Mouse (Mus musculus) stomach, postnatal 0 days (tissue): ENCODE data around the gene Ifna11. TPM values are rescaled to one million over a fixed set of nuclear protein-coding genes. Genes with fewer than 3 reads are reported as not detected.

Experiments
- ATAC-seq: fragments of 200-750 bp; cut with Nextera tagmentation; 2 replicates; pipeline ENCODE4 v1.8.0; 2017; ENCODE audit not compliant: low FRiP score, low TSS enrichment
- DNase-seq: peaks from one replicate; pipeline ENCODE4 v3.0.0-alpha.2; 2016; ENCODE audit warnings: low spot score
- H3K27ac ChIP-seq: fragments of 300-500 bp; sonication (generic); replicated peaks from 2 replicates; pipeline ENCODE4 v1.5.1; 2014; ENCODE audit warnings: mild to moderate bottlenecking, control low read depth
- H3K27me3 ChIP-seq: fragments of 300-500 bp; sonication (generic); 2 replicates; pipeline ENCODE4 v1.6.1; 2014; ENCODE audit warnings: low read length; ENCODE audit not compliant: control insufficient read depth, insufficient read depth
- H3K36me3 ChIP-seq: fragments of 300-500 bp; sonication (generic); 2 replicates; pipeline ENCODE4 v1.6.1; 2014; ENCODE audit warnings: low read length, mixed read lengths; ENCODE audit not compliant: control insufficient read depth, insufficient read depth
- H3K4me1 ChIP-seq: fragments of 300-500 bp; sonication (generic); replicated peaks from 2 replicates; pipeline ENCODE4 v1.6.1; 2014; ENCODE audit warnings: antibody characterized with exemption; ENCODE audit not compliant: control insufficient read depth, insufficient read depth
- H3K4me2 ChIP-seq: fragments of 300-500 bp; sonication (generic); replicated peaks from 2 replicates; pipeline ENCODE4 v1.6.1; 2014; ENCODE audit warnings: low read depth, mild to moderate bottlenecking, control low read depth, moderate library complexity
- H3K4me3 ChIP-seq: fragments of 300-500 bp; sonication (generic); 2 replicates; pipeline ENCODE4 v1.5.1; 2014; ENCODE audit warnings: low read depth, low read length, control low read depth
- H3K9ac ChIP-seq: fragments of 300-500 bp; sonication (generic); 2 replicates; pipeline ENCODE4 v1.6.1; 2014; ENCODE audit warnings: mild to moderate bottlenecking, low read length, control low read depth, mixed read lengths
- H3K9me3 ChIP-seq: fragments of 300-500 bp; sonication (generic); 2 replicates; pipeline ENCODE4 v1.6.1; 2016; ENCODE audit warnings: low read length; ENCODE audit not compliant: control insufficient read depth
- CTCF ChIP-seq: IDR thresholded peaks from 2 replicates; pipeline ENCODE4 v1.5.1; 2016; ENCODE audit warnings: antibody characterized with exemption, low read depth, mild to moderate bottlenecking, moderate library complexity
- EP300 ChIP-seq: optimal IDR thresholded peaks from 2 replicates; pipeline ENCODE3; 2016; ENCODE audit warnings: antibody characterized with exemption
- WGBS: fragments of 180-500 bp; shearing (Covaris S2); extraction: QIAGEN DNeasy Blood & Tissue Kit; methylation state at CpG from one replicate; pipeline ENCODE4 v1.1.7; 2014; 5-methylcytosine and 5-hydroxymethylcytosine counted together
- polyA plus RNA-seq: library from polyadenylated mRNA; unstranded; fragments of >200 nt; fragmentation: Nextera tagmentation; extraction: Ambion mirVana; gene quantifications from 2 replicates; pipeline ENCODE4 v1.2.1, GENCODE M21; 2015

Gene Ifna11
- polyA plus RNA-seq, 1 experiment from 2014 or later: not detected

DNA sequence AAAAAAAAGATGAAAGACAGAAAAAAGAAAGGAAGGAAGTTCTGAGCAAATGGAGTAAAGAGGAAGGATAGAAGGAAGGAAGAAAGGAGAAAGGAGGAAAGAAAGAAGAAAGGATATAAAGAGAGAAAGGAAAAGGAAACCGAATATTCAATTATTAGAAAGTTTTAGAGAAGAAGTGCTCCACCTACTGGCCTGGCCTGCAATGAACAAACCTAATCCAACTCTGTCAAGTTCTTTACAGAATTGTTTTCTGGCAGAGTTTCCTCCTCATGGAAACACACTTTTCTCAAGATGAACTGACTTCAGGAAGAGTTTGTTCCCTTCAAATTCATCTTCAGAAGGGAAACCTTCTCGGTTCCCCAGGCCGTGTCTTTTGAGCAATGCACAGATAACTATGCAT, 19.1 kb downstream of the Ifna11 start:
- Histone ChIP-seq H3K9me3 (no peaks in the 10 kb centered on the region), H3K4me3 (no peak overlapping the region), H3K27me3 (no peaks in the 10 kb centered on the region), H3K9ac (no peak overlapping the region), H3K4me1 (no peaks in the 10 kb centered on the region), H3K27ac (no peak overlapping the region), H3K4me2 (no peak overlapping the region), H3K36me3 (no peaks in the 10 kb centered on the region)
- TF ChIP-seq CTCF (peak; percentile 68), EP300 (no peak)
- DNase-seq (peak; percentile 20), ATAC-seq (no peak)
- WGBS: 30% methylated on average over 3 of the region's 3 CpGs

DNA sequence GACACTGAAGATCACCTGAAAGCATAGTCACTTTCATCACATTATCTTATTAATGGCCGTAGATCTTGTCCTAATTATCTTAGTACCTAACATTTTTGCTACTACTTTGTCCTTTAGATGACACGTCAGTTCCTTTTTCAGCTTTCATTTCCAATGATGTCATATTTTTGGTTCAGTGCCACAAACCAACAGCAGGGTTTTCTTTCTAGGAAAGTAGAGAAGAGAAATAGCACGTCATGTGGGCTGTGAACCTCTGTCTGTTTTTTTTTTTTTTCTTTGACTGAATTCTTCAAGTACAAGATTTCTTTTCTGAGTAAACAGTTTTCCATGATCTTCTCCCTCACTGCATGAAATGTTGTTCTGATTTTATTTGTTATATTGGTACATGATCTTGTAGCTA, 20.3 kb downstream of the Ifna11 start:
- Histone ChIP-seq H3K27ac (no peak overlapping the region), H3K4me3 (no peak overlapping the region), H3K36me3 (no peaks in the 10 kb centered on the region), H3K27me3 (no peaks in the 10 kb centered on the region), H3K4me1 (no peaks in the 10 kb centered on the region), H3K9me3 (no peaks in the 10 kb centered on the region), H3K9ac (no peak overlapping the region), H3K4me2 (no peak overlapping the region)
- TF ChIP-seq CTCF: no peak
- TF ChIP-seq EP300: no peak
- no peak for DNase-seq
- ATAC-seq: no peak
- WGBS: 62% methylated on average over 3 of the region's 3 CpGs

DNA sequence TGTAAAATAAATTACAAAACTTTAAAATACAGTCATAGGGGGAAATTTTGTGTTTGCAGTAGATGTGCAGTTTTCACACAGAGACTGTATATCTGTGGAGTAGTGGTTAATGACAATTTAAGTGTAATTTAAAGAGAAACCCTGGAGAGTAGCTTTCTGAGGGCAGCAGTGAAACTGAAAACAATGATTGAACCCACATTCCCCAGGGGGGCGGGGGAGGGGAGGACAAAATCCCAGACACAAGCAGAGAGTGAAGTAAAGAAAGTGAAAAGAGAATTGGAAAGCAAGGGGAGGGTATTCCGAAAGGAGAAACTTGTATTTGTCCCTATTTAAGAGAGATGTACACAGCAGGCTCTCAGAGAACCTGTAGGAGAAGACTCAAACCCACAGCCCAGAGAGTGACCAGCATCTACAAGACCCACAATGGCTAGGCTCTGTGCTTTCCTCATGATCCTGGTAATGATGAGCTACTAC, 21.7 kb downstream of the Ifna11 start, which contains the start of gene Ifna4:
TSS of gene Ifna4 (plus strand) at position 424 of the 474 bp plus-strand sequence.
- 57% methylated on average over 2 of the region's 2 CpGs for WGBS
- no peak within 1 kb of the TSS for H3K4me3 ChIP-seq
- no peak for DNase-seq

DNA sequence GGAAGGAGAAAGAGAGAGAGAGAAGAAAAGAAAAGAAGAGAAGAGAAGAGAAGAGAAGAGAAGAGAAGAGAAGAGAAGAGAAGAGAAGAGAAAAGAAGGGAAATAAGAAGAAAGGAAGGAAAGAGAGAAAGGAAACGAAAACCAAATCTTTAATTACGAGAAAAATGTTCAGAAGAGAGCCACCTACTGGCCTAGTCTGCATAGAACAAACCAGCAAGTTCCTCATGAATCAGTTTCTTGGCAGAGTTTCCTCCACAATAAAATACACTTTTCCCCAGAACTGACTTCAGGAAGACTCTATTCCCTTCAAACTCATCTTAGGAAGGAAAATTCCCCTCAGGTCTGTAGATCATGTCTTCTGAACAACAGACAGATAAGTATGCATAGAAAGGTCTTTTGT, 25.6 kb downstream of the Ifna11 start:
- Histone ChIP-seq H3K4me1 (no peaks in the 10 kb centered on the region), H3K36me3 (no peaks in the 10 kb centered on the region), H3K4me2 (no peak overlapping the region), H3K27me3 (no peaks in the 10 kb centered on the region), H3K9me3 (no peaks in the 10 kb centered on the region), H3K4me3 (no peak overlapping the region), H3K27ac (no peak overlapping the region), H3K9ac (no peak overlapping the region)
- WGBS: 47% methylated on average over 2 of the region's 2 CpGs
- TF ChIP-seq CTCF: peak; percentile 46
- TF ChIP-seq EP300: no peak
- no peak for ATAC-seq
- no peak for DNase-seq

More for the DNA sequence above, 21.7 kb downstream of the Ifna11 start, which contains the start of gene Ifna4:
- no peak for ATAC-seq
- Histone ChIP-seq H3K27ac (no peak within 1 kb of the TSS), H3K9me3 (no peaks in the 10 kb centered on the region), H3K9ac (no peak within 1 kb of the TSS), H3K4me2 (no peak within 1 kb of the TSS), H3K27me3 (no peaks in the 10 kb centered on the region), H3K4me1 (no peaks in the 10 kb centered on the region), H3K36me3 (no peaks in the 10 kb centered on the region)
- no peak for TF ChIP-seq CTCF
- no peak for TF ChIP-seq EP300

DNA sequence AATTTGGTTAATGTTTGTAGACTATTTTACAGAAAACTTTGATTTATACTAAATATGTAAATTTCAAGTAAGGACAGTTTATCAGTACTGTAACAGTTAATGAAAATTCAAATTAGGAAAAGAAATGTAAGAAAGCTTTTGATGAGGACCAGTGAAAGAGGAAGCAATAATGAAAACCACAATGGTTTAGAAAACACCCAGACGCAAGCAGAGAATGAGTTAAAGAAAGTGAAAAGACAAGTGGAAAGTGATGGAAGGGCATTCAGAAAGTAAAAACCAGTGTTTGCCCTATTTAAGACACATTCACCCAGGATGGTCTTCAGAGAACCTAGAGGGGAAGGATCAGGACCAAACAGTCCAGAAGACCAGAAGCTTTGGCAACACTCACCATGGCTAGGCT, 29.9 kb downstream of the Ifna11 start, which contains the start of gene Ifna1:
TSS of gene Ifna1 (plus strand) at position 390 of the 400 bp plus-strand sequence.
- H3K27ac ChIP-seq: no peak within 1 kb of the TSS
- ATAC-seq: no peak
- no peaks in the 10 kb centered on the region for H3K9me3 ChIP-seq
- TF ChIP-seq CTCF: no peak
- no peak for TF ChIP-seq EP300
- no peak within 1 kb of the TSS for H3K4me3 ChIP-seq
- no peak within 1 kb of the TSS for H3K4me2 ChIP-seq
- no peaks in the 10 kb centered on the region for H3K4me1 ChIP-seq
- DNase-seq: no peak
- WGBS: 83% methylated on average over 1 of the region's 1 CpGs
- no peaks in the 10 kb centered on the region for H3K27me3 ChIP-seq
- no peaks in the 10 kb centered on the region for H3K36me3 ChIP-seq
- H3K9ac ChIP-seq: no peak within 1 kb of the TSS

GRCm38 (mm10) chr4:88851026-88851763, 31.4 kb downstream of the Ifna11 start:
- Histone ChIP-seq H3K27ac (no peak overlapping the region), H3K27me3 (no peaks in the 10 kb centered on the region), H3K4me1 (no peaks in the 10 kb centered on the region), H3K4me3 (no peak overlapping the region), H3K4me2 (no peak overlapping the region), H3K9me3 (no peaks in the 10 kb centered on the region), H3K9ac (no peak overlapping the region), H3K36me3 (no peaks in the 10 kb centered on the region)
- no peak for DNase-seq
- ATAC-seq: no peak
- no peak for TF ChIP-seq EP300
- TF ChIP-seq CTCF: no peak
- 64% methylated on average over 4 of the region's 4 CpGs for WGBS
